Mouse (Mus musculus) midbrain, embryonic 16.5 days (tissue): Measurements from ENCODE around the gene Tmem53. TPM values are rescaled to one million over a fixed set of nuclear protein-coding genes. Genes with fewer than 3 reads are reported as not detected.

Source experiments
- ATAC-seq: fragments of 200-750 bp; cut with Nextera tagmentation; 2 replicates; pipeline ENCODE4 v1.8.0; 2017; ENCODE audit warnings: moderate TSS enrichment
- H3K27ac ChIP-seq: fragments of 300-500 bp; sonication (generic); 2 replicates; pipeline ENCODE4 v1.5.1; 2014; ENCODE audit warnings: mild to moderate bottlenecking, low read length, mixed read lengths
- H3K27me3 ChIP-seq: fragments of 300-500 bp; sonication (generic); 2 replicates; pipeline ENCODE4 v1.6.1; 2014; ENCODE audit warnings: low read depth, low read length, mixed read lengths; ENCODE audit not compliant: control insufficient read depth, insufficient read depth
- H3K36me3 ChIP-seq: fragments of 300-500 bp; sonication (generic); 2 replicates; pipeline ENCODE4 v1.6.1; 2014; ENCODE audit warnings: mild to moderate bottlenecking, low read length, moderate library complexity, mixed read lengths; ENCODE audit not compliant: control insufficient read depth, insufficient read depth
- H3K4me1 ChIP-seq: fragments of 300-500 bp; sonication (generic); 2 replicates; pipeline ENCODE4 v1.6.1; 2014; ENCODE audit warnings: mild to moderate bottlenecking, low read length, mixed read lengths; ENCODE audit not compliant: control insufficient read depth, insufficient read depth
- H3K4me2 ChIP-seq: fragments of 300-500 bp; sonication (generic); 2 replicates; pipeline ENCODE4 v1.6.1; 2014; ENCODE audit warnings: mild to moderate bottlenecking, low read length, mixed read lengths
- H3K4me3 ChIP-seq: fragments of 300-500 bp; sonication (generic); 2 replicates; pipeline ENCODE4 v1.5.1; 2014; ENCODE audit warnings: low read depth, mild to moderate bottlenecking, low read length, moderate library complexity, mixed read lengths
- H3K9ac ChIP-seq: fragments of 300-500 bp; sonication (generic); 2 replicates; pipeline ENCODE4 v1.6.1; 2014; ENCODE audit warnings: low read depth, low read length, mixed read lengths
- H3K9me3 ChIP-seq: fragments of 300-500 bp; sonication (generic); replicated peaks from 2 replicates; pipeline ENCODE4 v1.6.1; 2014; ENCODE audit warnings: mild to moderate bottlenecking, low read length, mixed read lengths; ENCODE audit not compliant: control insufficient read depth, poor library complexity, severe bottlenecking
- WGBS: fragments of 180-500 bp; shearing (Covaris S2); extraction: QIAGEN DNeasy Blood & Tissue Kit; methylation state at CpG from one replicate; pipeline ENCODE4 v1.1.7; 2014; 5-methylcytosine and 5-hydroxymethylcytosine counted together
- polyA plus RNA-seq: library from polyadenylated mRNA; unstranded; fragments of >200 nt; fragmentation: Nextera tagmentation; extraction: Ambion mirVana; gene quantifications from 2 replicates; pipeline ENCODE4 v1.2.1, GENCODE M21; 2015

Tmem53 gene
- polyA plus RNA-seq, 1 experiment from 2014 or later = 10.1 TPM

DNA sequence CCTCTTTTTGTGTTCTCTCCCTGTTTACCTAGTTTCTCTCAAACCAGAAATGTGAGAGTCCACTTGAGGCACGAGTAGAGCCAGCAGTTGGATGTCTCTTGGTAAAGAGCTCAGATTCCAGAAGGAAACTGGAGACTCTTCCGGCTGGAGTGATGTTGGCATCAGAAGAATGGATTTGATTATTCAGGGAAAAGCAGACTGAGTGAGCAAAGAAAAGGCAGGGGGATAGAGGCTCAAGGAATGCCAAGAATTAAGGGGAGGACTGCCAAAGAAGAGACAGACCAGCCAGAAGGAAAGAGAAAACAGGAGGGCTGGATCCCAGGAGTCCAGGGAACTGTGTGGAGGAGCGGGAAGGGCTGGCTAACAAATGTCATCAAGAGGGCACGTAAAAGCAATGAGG lies 15.9 kb upstream of the Tmem53 start:
- Histone ChIP-seq H3K9me3 (no peaks in the 10 kb centered on the region), H3K4me2 (no peak overlapping the region), H3K4me1 (no peaks in the 10 kb centered on the region), H3K4me3 (no peak overlapping the region), H3K27me3 (no peaks in the 10 kb centered on the region), H3K36me3 (no peaks in the 10 kb centered on the region), H3K9ac (no peak overlapping the region), H3K27ac (no peak overlapping the region)
- no peak for ATAC-seq
- 64% methylated on average over 4 of the region's 4 CpGs for WGBS

DNA sequence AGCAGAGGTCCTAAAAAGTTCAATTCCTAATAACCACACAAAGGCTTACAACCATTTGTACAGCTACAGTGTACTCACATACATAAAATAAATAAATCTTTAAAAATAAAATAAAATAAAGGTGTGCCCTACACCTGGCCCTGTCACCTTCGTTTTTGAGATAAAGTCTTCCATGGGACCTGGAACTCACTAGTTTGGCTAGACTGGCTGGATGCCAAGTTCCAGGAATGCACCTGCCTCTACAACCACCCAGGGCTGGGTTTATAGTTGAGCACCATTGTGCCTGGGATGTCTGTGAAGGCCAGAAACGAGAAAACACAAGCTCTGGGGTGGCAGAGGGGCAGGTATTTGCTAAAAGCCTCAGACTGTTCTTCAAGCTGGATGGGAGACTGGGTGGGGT lies 12.6 kb upstream of the Tmem53 start:
- no peak overlapping the region for H3K27ac ChIP-seq
- WGBS = 56% methylated on average over 2 of the region's 2 CpGs
- H3K4me2 ChIP-seq = no peak overlapping the region
- no peak overlapping the region for H3K4me3 ChIP-seq
- H3K9me3 ChIP-seq = no peaks in the 10 kb centered on the region
- no peaks in the 10 kb centered on the region for H3K36me3 ChIP-seq
- no peak overlapping the region for H3K9ac ChIP-seq
- no peaks in the 10 kb centered on the region for H3K4me1 ChIP-seq
- H3K27me3 ChIP-seq = no peaks in the 10 kb centered on the region
- ATAC-seq = no peak

DNA sequence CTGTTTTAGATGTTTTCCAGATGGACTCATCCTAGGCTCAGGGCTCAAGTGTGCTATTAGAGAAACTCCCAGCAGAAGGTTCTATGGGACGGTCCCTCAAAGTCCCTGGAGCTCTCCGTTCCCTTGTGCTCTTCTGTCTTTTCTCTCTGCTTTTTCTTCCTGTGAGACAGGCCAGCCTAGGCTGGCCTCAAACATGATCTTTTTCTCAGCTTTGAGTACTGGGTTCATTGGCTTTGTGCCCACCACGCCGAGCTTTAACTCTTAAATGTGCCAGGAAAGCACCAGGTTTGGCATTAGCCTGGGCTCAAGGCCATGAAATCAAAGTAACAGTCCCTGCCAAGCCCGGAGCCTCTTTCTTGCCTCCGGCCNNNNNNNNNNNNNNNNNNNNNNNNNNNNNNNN lies 10.9 kb upstream of the Tmem53 start:
- Histone ChIP-seq H3K4me3 (no peak overlapping the region), H3K36me3 (no peaks in the 10 kb centered on the region), H3K27me3 (no peaks in the 10 kb centered on the region), H3K4me1 (no peaks in the 10 kb centered on the region), H3K9ac (no peak overlapping the region), H3K9me3 (no peaks in the 10 kb centered on the region), H3K27ac (no peak overlapping the region), H3K4me2 (no peak overlapping the region)
- no peak for ATAC-seq
- 68% methylated on average over 6 of the region's 6 CpGs for WGBS

DNA sequence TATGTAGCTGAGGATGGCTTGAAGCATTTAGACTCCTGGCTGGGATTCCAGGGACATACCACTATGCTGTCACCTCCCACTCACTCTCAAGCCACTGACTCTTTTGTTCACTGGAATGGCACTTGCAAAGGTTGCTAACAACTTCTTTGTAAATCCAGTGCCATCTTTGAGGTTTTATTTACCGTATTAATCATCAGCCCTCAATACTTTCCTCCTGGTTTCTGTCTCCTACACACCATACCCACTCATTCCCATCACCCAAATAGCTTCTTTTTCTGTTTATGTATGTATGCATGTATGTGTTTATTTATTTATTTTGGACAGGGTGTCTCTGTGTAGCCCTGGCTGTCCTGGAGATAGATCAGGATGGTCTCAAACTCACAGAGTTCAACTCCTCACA lies 769 bp upstream of the Tmem53 start:
- no peaks in the 10 kb centered on the region for H3K9me3 ChIP-seq
- H3K27me3 ChIP-seq = no peaks in the 10 kb centered on the region
- peaks cover 12% of the 10 kb centered on the region; the same call in 1 of the 2 replicates for H3K4me1 ChIP-seq
- no peak for ATAC-seq
- H3K4me2 ChIP-seq = peak overlapping the region; percentile 79; the same call in 1 of the 2 replicates
- no peak overlapping the region; the same call in 1 of the 2 replicates for H3K4me3 ChIP-seq
- WGBS = 78% methylated on average over 1 of the region's 1 CpGs
- no peak overlapping the region for H3K9ac ChIP-seq
- H3K36me3 ChIP-seq = no peaks in the 10 kb centered on the region
- no peak overlapping the region for H3K27ac ChIP-seq

DNA sequence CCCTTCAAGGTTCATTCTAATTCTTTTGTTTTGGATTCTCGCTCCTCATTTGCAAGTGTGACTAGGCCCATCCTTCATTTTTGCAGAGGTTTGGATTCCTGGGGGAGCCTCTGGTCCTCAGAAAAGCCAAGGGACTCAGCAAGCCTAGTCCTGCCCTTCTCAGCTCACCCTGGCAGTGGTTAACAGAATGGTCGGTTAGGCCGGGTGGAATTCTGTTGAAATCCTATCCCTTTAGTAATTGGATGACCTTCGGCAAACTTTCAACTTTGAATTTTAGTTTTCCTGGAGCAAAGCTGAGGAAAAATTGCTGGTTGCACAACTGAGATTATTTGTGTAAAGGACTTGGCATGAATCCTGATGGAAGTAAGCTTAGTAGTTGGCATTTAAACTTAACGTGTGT lies 600 bp downstream of the Tmem53 start:
- H3K4me3 ChIP-seq = peak overlapping the region; percentile 66
- H3K27ac ChIP-seq = peak overlapping the region; percentile 73; the same call in 1 of the 2 replicates
- H3K9me3 ChIP-seq = no peaks in the 10 kb centered on the region
- H3K9ac ChIP-seq = peak overlapping the region; percentile 78
- ATAC-seq = peak; percentile 38
- no peaks in the 10 kb centered on the region for H3K36me3 ChIP-seq
- WGBS = 25% methylated on average over 5 of the region's 5 CpGs
- no peaks in the 10 kb centered on the region for H3K27me3 ChIP-seq
- H3K4me2 ChIP-seq = peak overlapping the region; percentile 79
- peaks cover 12% of the 10 kb centered on the region; the same call in 1 of the 2 replicates for H3K4me1 ChIP-seq

DNA sequence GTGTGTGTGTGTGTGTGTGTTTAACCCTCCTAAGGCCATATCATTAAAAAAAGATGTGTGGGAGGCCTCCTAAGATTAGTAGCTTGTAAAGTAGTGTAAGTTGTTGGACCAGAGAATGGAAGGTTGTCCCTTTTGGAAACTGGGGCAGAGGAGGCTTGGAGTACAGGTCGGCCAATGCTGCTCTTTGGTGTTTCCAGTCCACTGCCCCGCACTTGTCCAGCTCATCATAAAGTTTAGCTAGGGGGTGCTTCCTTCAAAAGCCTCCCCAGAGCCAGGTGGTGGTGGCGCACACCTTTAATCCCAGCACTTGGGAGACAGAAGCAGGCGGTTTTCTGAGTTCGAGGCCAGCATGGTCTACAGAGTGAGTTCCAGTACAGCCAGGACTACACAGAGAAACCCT lies 1.0 kb downstream of the Tmem53 start:
- H3K27me3 ChIP-seq = no peaks in the 10 kb centered on the region
- peak overlapping the region; percentile 79 for H3K4me2 ChIP-seq
- WGBS = 79% methylated on average over 5 of the region's 5 CpGs
- H3K4me3 ChIP-seq = peak overlapping the region; percentile 66
- H3K27ac ChIP-seq = no peak overlapping the region
- H3K36me3 ChIP-seq = no peaks in the 10 kb centered on the region
- no peak overlapping the region; the same call in 1 of the 2 replicates for H3K9ac ChIP-seq
- no peak for ATAC-seq
- peaks cover 12% of the 10 kb centered on the region; the same call in 1 of the 2 replicates for H3K4me1 ChIP-seq
- H3K9me3 ChIP-seq = no peaks in the 10 kb centered on the region

DNA sequence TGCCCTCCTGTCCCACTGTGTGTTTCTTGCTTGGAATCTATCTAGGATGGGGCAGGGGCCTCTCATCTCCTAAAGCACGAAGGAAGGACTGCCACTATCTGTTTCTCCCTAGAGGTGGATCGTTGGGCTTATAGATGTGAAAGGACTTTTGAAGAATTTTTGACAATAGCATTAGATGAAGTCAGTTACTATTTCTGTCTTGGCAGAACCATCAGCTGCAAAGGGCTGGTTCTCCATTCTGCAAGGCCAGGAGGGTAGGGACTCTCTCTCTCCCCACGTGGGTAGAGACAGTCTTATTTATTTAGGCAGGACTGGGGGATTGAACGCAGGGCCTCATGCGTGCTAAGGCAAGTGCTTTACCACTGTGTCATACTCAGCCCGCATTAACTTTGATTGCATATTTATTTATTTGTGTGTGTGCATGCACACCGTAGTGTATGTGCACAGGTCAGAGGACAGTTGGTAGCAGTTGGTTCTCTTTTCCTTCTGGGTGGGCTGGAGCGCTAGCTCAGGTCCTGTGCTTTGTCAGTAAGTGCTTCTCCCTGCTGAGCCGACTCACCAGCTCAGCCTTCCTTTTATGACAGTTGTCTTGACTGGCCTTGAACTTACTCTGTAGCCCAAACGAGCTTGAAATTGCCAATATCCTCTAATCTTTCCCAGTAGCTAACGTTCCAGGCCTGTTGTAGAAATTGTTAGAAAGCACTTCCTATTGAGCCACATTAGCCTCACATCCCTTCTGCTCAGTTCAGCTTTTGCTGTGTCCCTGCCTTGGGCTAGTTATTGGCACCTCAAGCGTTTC lies 1.7 kb downstream of the Tmem53 start:
- peaks cover 12% of the 10 kb centered on the region; the same call in 1 of the 2 replicates for H3K4me1 ChIP-seq
- H3K9me3 ChIP-seq = no peaks in the 10 kb centered on the region
- H3K27me3 ChIP-seq = no peaks in the 10 kb centered on the region
- no peak for ATAC-seq
- H3K27ac ChIP-seq = no peak overlapping the region
- H3K9ac ChIP-seq = no peak overlapping the region
- no peaks in the 10 kb centered on the region for H3K36me3 ChIP-seq
- no peak overlapping the region for H3K4me3 ChIP-seq
- WGBS = 61% methylated on average over 12 of the region's 12 CpGs
- H3K4me2 ChIP-seq = no peak overlapping the region

DNA sequence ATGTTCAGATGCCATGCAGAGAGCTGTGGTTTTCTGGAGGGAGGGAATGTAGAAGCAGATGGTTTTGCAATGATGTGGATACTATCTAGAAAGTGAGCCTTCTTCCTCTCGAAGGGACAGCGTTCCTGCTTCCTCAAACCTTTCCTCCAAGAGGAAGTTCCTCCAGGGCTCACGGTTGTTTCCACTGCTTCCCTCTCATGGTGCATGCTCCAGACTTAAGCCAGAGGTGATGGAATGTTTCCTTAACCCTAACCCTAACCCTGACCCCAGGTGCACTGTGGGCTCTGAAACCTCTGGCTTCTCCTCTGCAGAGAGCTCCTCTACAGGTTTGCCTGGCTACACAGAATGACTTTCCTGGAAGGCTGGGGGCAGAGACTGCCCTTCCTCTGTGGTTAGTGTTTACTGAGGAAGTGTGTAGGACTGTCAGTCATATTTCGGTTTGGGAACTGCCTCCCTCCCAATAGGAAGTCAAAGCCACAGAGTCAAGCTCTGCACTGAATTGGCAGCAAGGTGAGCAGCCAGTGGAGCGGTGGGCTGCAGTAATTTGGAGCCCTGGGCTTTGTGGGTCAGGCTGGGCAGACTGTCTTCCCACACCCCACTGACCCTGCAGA lies 2.4 kb downstream of the Tmem53 start:
- no peaks in the 10 kb centered on the region for H3K9me3 ChIP-seq

DNA sequence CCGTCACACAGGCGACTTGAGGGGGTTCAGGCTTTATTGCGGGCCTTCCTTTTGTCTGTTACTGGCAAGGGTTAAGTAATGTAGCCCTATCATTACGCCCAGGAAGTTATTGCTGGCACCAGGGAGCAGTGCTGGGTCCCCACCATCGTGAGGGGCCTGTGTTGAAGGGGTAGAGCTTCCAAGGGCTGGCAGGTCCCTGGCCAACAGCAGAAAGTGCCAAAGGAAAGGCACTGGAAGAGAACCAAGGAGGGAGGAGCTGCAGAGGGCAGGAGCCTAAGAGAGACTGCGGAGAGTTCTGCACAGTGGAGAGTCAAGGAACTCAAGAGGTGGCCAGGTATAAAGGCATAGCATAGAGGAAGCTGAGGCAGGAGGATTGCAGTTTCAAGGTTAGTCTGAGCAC lies 2.9 kb downstream of the Tmem53 start:
- no peak overlapping the region for H3K27ac ChIP-seq
- H3K4me2 ChIP-seq = no peak overlapping the region
- ATAC-seq = no peak
- no peaks in the 10 kb centered on the region for H3K36me3 ChIP-seq
- no peak overlapping the region for H3K9ac ChIP-seq
- H3K27me3 ChIP-seq = no peaks in the 10 kb centered on the region
- no peaks in the 10 kb centered on the region for H3K9me3 ChIP-seq
- H3K4me3 ChIP-seq = no peak overlapping the region
- peaks cover 12% of the 10 kb centered on the region; the same call in 1 of the 2 replicates for H3K4me1 ChIP-seq
- WGBS = 31% methylated on average over 6 of the region's 6 CpGs

More for the DNA sequence above, 2.4 kb downstream of the Tmem53 start:
- Histone ChIP-seq H3K4me3 (no peak overlapping the region), H3K36me3 (no peaks in the 10 kb centered on the region), H3K4me2 (no peak overlapping the region), H3K9ac (no peak overlapping the region), H3K4me1 (peaks cover 12% of the 10 kb centered on the region; the same call in 1 of the 2 replicates), H3K27me3 (no peaks in the 10 kb centered on the region), H3K27ac (no peak overlapping the region)
- 70% methylated on average over 5 of the region's 5 CpGs for WGBS
- ATAC-seq = no peak
